Mouse (Mus musculus): ENCODE data around the gene Copz1. TPM values are rescaled to one million over a fixed set of nuclear protein-coding genes. Genes with fewer than 3 reads are reported as not detected.

The Copz1 gene
- total and polyA plus RNA-seq, 2 experiments from 2014 or later, result 109 to 124 TPM

DNA sequence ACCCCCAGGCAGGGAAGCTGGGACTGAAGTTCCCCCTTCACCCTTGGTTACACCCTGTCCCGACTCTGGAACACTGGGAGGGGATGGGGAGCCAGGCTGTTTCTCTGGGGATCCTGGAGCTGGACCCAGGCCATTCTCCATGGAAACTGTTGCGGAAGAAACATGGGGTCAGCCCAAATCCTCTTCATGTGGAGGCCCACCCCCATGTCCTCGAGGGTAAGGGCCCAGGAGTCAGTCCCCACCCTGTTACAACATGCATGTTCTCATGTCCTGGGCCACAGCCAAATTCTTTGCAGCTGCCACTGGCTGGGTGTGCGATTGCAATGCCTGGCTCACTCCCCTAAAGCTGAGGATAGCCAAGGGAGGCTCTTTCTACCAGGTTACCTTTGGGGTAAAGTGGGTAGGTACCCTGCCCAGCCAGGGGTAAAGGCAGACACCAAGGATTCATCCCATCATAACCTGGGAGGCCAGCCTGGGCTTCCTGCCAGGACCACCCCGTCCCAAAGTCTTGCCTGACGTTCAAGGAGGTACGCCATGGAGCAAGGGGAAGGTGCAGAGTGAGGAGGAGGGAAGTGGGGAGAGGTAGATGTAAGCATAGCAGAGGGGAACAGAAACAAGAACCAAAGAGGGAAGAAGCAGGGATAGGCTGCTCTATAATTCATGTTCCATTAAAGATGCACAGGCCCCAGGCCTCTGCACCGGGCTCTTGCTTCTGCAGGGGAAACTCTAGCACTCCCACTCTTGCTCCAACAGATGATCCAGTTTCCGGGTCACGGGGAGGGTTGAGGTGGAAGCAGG is 43.7 kb downstream of the Copz1 start:
- Histone ChIP-seq H3K9me3 (replicated peaks; ENCODE audit: control insufficient read depth, low read length) (no peaks in the 10 kb centered on the region), H3K4me3 (ENCODE audit: low read depth, low read length) (no peak overlapping the region), H3K36me3 (replicated peaks; ENCODE audit: control insufficient read depth, insufficient read depth, low read length) (no peaks in the 10 kb centered on the region), H3K27ac (ENCODE audit: low read depth) (no peak overlapping the region; the same call in 1 of the 2 replicates), H3K4me1 (ENCODE audit: control insufficient read depth, insufficient read depth) (peaks cover 20% of the 10 kb centered on the region), H3K27me3 (ENCODE audit: control insufficient read depth, insufficient read depth, low read length) (no peaks in the 10 kb centered on the region), H3K9ac (replicated peaks; ENCODE audit: low read depth, low read length) (no peak overlapping the region), H3K4me2 (ENCODE audit: low read depth, low read length) (no peak overlapping the region)
- 51% methylated on average over 10 of the region's 10 CpGs for WGBS
- TF ChIP-seq EP300 (IDR thresholded peaks at IDR 0.05; ENCODE audit: low read depth), result no peak
- no peak for TF ChIP-seq CTCF (IDR thresholded peaks at IDR 0.05; ENCODE audit: low read depth)
- ATAC-seq (ENCODE audit: insufficient read depth, low read depth) (0 out of 2 replicates have a peak, but pooled peaks have one; percentile 5), DNase-seq (ENCODE audit: low spot score) (no peak)

- no peak overlapping the region for H3K9ac ChIP-seq (replicated peaks; ENCODE audit: low read depth, low read length)
- ATAC-seq (ENCODE audit: insufficient read depth, low read depth), result no peak
- H3K27me3 ChIP-seq (ENCODE audit: control insufficient read depth, insufficient read depth, low read length), result no peaks in the 10 kb centered on the region
- no peaks in the 10 kb centered on the region for H3K36me3 ChIP-seq (replicated peaks; ENCODE audit: control insufficient read depth, insufficient read depth, low read length)
- no peak overlapping the region for H3K4me2 ChIP-seq (ENCODE audit: low read depth, low read length)
- TF ChIP-seq CTCF (IDR thresholded peaks at IDR 0.05; ENCODE audit: low read depth) (no peak), EP300 (IDR thresholded peaks at IDR 0.05; ENCODE audit: low read depth) (no peak)
- H3K4me3 ChIP-seq (ENCODE audit: low read depth, low read length), result no peak overlapping the region
- peaks cover 23% of the 10 kb centered on the region for H3K4me1 ChIP-seq (ENCODE audit: control insufficient read depth, insufficient read depth)
- 0 out of 2 replicates have a peak overlapping the region, but pooled peaks have one; percentile 47 for H3K27ac ChIP-seq (ENCODE audit: low read depth)
- H3K9me3 ChIP-seq (replicated peaks; ENCODE audit: control insufficient read depth, low read length), result no peaks in the 10 kb centered on the region
- DNase-seq (ENCODE audit: low spot score), result no peak
These were observed 44.6 kb downstream of the Copz1 start for GRCm38 (mm10) chr15:103317120-103317519.

GRCm38 (mm10) chr15:103317731-103318130 is 45.2 kb downstream of the Copz1 start:
- DNase-seq (ENCODE audit: low spot score), result no peak
- H3K27ac ChIP-seq (ENCODE audit: low read depth), result peak overlapping the region; percentile 47
- TF ChIP-seq EP300 (IDR thresholded peaks at IDR 0.05; ENCODE audit: low read depth), result no peak
- no peak for TF ChIP-seq CTCF (IDR thresholded peaks at IDR 0.05; ENCODE audit: low read depth)
- no peak for ATAC-seq (ENCODE audit: insufficient read depth, low read depth)
- no peaks in the 10 kb centered on the region for H3K36me3 ChIP-seq (replicated peaks; ENCODE audit: control insufficient read depth, insufficient read depth, low read length)
- no peak overlapping the region for H3K4me2 ChIP-seq (ENCODE audit: low read depth, low read length)
- peaks cover 25% of the 10 kb centered on the region for H3K4me1 ChIP-seq (ENCODE audit: control insufficient read depth, insufficient read depth)
- no peak overlapping the region for H3K9ac ChIP-seq (replicated peaks; ENCODE audit: low read depth, low read length)
- WGBS, result 88% methylated on average over 8 of the region's 8 CpGs
- H3K9me3 ChIP-seq (replicated peaks; ENCODE audit: control insufficient read depth, low read length), result no peaks in the 10 kb centered on the region
- no peak overlapping the region for H3K4me3 ChIP-seq (ENCODE audit: low read depth, low read length)
- H3K27me3 ChIP-seq (ENCODE audit: control insufficient read depth, insufficient read depth, low read length), result no peaks in the 10 kb centered on the region

DNA sequence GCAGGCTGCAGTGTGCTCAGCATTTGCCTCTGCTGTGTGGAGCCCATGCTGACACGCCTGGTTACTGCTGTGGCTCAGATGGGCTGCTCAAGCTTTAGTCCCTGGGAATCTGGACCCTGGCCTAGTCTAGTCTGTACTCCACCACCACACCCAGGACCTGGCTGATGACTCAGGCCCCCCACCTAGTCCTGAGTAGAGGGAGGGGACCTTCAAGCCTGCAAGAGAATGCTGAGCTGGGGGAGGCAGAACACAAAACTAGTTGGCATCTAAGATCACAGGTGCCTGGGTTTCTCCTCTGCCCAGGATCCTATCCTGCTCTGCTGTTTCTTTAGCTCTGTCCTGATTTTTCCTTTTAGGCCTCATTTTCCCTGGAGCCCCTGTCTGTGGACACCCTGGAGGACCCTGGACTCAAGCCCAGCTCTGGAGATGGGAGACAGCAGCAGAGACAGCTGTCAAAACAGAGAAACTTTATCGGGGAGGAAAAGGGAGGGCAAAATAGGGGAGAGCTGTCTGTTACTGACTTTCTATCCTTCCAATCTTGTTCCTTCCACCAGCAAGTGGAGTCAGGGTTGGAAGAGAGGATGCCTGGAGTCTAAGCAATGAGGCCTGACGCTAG is 45.8 kb downstream of the Copz1 start:
- H3K4me3 ChIP-seq (ENCODE audit: low read depth, low read length), result no peak overlapping the region
- DNase-seq (ENCODE audit: low spot score), result no peak
- peak overlapping the region; percentile 47 for H3K27ac ChIP-seq (ENCODE audit: low read depth)
- no peak overlapping the region for H3K9ac ChIP-seq (replicated peaks; ENCODE audit: low read depth, low read length)
- peaks cover 25% of the 10 kb centered on the region for H3K4me1 ChIP-seq (ENCODE audit: control insufficient read depth, insufficient read depth)
- TF ChIP-seq CTCF (IDR thresholded peaks at IDR 0.05; ENCODE audit: low read depth), result no peak
- TF ChIP-seq EP300 (IDR thresholded peaks at IDR 0.05; ENCODE audit: low read depth), result no peak
- H3K4me2 ChIP-seq (ENCODE audit: low read depth, low read length), result no peak overlapping the region
- H3K36me3 ChIP-seq (replicated peaks; ENCODE audit: control insufficient read depth, insufficient read depth, low read length), result no peaks in the 10 kb centered on the region
- H3K9me3 ChIP-seq (replicated peaks; ENCODE audit: control insufficient read depth, low read length), result no peaks in the 10 kb centered on the region
- no peaks in the 10 kb centered on the region for H3K27me3 ChIP-seq (ENCODE audit: control insufficient read depth, insufficient read depth, low read length)
- 69% methylated on average over 3 of the region's 3 CpGs for WGBS
- ATAC-seq (ENCODE audit: insufficient read depth, low read depth), result no peak

- Histone ChIP-seq H3K4me3 (ENCODE audit: low read depth, low read length) (no peak overlapping the region), H3K27me3 (ENCODE audit: control insufficient read depth, insufficient read depth, low read length) (no peaks in the 10 kb centered on the region), H3K9ac (replicated peaks; ENCODE audit: low read depth, low read length) (no peak overlapping the region), H3K9me3 (replicated peaks; ENCODE audit: control insufficient read depth, low read length) (no peaks in the 10 kb centered on the region), H3K36me3 (replicated peaks; ENCODE audit: control insufficient read depth, insufficient read depth, low read length) (no peaks in the 10 kb centered on the region), H3K27ac (ENCODE audit: low read depth) (no peak overlapping the region), H3K4me2 (ENCODE audit: low read depth, low read length) (no peak overlapping the region), H3K4me1 (ENCODE audit: control insufficient read depth, insufficient read depth) (0 out of 2 replicates have a peak, but pooled peaks cover 4% of the 10 kb centered on the region)
- DNase-seq (ENCODE audit: low spot score), result no peak
- TF ChIP-seq CTCF (IDR thresholded peaks at IDR 0.05; ENCODE audit: low read depth) (peak; percentile 53), EP300 (IDR thresholded peaks at IDR 0.05; ENCODE audit: low read depth) (no peak)
- 59% methylated on average over 1 of the region's 1 CpGs for WGBS
- no peak for ATAC-seq (ENCODE audit: insufficient read depth, low read depth)
These were observed 48.6 kb downstream of the Copz1 start for GRCm38 (mm10) chr15:103321076-103321475.

Measured in heart, postnatal 0 days (tissue).